Mouse (Mus musculus) kidney, embryonic 15.5 days (tissue): ENCODE measurements at regions not wholly inside any gene's neighbourhood (a gene's known extent, or its start where the extent isn't known, plus 50 kb on each side); places are given as distances from the start of the nearest gene placed in this dataset.

Source experiments
- ATAC-seq: fragments of 200-750 bp; cut with Nextera tagmentation; replicated peaks from 2 replicates; pipeline ENCODE4 v1.8.0; 2017; ENCODE audit warnings: moderate TSS enrichment; ENCODE audit not compliant: low FRiP score
- H3K27ac ChIP-seq: fragments of 300-500 bp; sonication (generic); 2 replicates; pipeline ENCODE4 v1.5.1; 2015; ENCODE audit warnings: mild to moderate bottlenecking, inconsistent platforms
- H3K27me3 ChIP-seq: fragments of 300-500 bp; sonication (generic); 2 replicates; pipeline ENCODE4 v1.6.1; 2015; ENCODE audit warnings: inconsistent platforms
- H3K36me3 ChIP-seq: fragments of 300-500 bp; sonication (generic); 2 replicates; pipeline ENCODE4 v1.6.1; 2015; ENCODE audit warnings: inconsistent platforms
- H3K4me1 ChIP-seq: fragments of 300-500 bp; sonication (generic); 2 replicates; pipeline ENCODE4 v1.6.1; 2015; ENCODE audit warnings: inconsistent platforms
- H3K4me2 ChIP-seq: fragments of 300-500 bp; sonication (generic); 2 replicates; pipeline ENCODE4 v1.6.1; 2015; ENCODE audit warnings: moderate library complexity, mild to moderate bottlenecking, inconsistent platforms
- H3K4me3 ChIP-seq: fragments of 300-500 bp; sonication (generic); replicated peaks from 2 replicates; pipeline ENCODE4 v1.5.1; 2015; ENCODE audit warnings: mild to moderate bottlenecking, inconsistent platforms
- H3K9ac ChIP-seq: fragments of 300-500 bp; sonication (generic); 2 replicates; pipeline ENCODE4 v1.6.1; 2015; ENCODE audit warnings: mild to moderate bottlenecking, inconsistent platforms
- H3K9me3 ChIP-seq: fragments of 300-500 bp; sonication (generic); replicated peaks from 2 replicates; pipeline ENCODE4 v1.6.1; 2016; ENCODE audit warnings: inconsistent platforms
- WGBS: fragments of 180-500 bp; shearing (Covaris S2); methylation state at CpG from one replicate; pipeline ENCODE4 v1.1.7; 2015; ENCODE audit warnings: mixed read lengths; 5-methylcytosine and 5-hydroxymethylcytosine counted together

GRCm38 (mm10) chr12:39751850-39752249 lies 286.0 kb downstream of the Arl4a start:
- no peaks in the 10 kb centered on the region for H3K36me3 ChIP-seq
- no peak overlapping the region for H3K4me2 ChIP-seq
- ATAC-seq = no peak
- H3K4me3 ChIP-seq = no peak overlapping the region
- no peak overlapping the region for H3K9ac ChIP-seq
- no peak overlapping the region for H3K27ac ChIP-seq
- no peaks in the 10 kb centered on the region for H3K9me3 ChIP-seq
- no peaks in the 10 kb centered on the region for H3K4me1 ChIP-seq
- no peaks in the 10 kb centered on the region for H3K27me3 ChIP-seq
- WGBS = 88% methylated on average over 5 of the region's 5 CpGs

DNA sequence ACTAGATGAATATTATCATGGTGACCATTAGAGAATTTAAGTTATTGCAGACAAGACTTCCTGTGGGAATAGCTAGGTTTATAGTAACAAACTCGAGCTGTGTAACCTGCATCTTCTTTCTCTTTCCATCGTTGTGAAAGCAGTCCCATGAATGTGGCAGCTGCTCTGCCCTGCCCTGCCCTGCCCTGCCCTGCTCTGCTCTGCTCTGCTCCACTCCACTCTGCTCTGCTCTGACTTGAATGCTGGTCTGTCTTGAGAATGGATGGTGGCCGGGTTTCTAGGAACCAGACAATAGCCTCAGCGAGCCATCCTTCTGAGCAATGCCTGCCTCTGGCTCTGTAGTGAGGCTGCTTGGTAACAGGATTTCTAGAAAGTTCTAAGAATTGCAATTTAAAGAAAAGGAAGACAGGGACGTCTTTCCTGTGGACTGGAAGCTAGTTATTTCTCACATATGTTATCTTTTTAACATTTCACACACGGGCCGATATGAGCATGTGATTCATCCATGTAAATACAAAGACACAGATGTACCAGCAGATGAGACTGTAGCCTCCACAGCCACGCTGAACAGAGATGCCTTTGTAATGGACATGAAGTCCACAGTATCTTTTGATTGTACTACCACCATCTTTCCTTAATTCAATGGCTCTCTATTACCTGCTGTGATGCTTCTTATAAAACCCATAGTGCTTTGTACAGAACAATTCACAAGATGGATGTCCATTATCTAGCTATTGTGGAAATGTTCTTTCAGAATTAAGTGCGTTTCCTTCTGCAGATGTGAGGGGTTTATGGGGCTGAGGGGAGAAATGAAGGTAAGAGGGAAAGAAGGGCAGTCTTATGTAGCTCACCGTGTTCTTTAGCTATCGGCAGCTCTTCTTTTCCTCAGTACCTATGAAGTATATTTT lies 295.4 kb downstream of the Arl4a start:
- 73% methylated on average over 11 of the region's 11 CpGs for WGBS
- Histone ChIP-seq H3K27ac (no peak overlapping the region), H3K4me1 (no peaks in the 10 kb centered on the region), H3K4me3 (no peak overlapping the region), H3K9ac (no peak overlapping the region), H3K36me3 (no peaks in the 10 kb centered on the region), H3K27me3 (no peaks in the 10 kb centered on the region), H3K4me2 (no peak overlapping the region), H3K9me3 (no peaks in the 10 kb centered on the region)
- ATAC-seq = no peak

GRCm38 (mm10) chr12:39741051-39741847 lies 296.6 kb downstream of the Arl4a start:
- Histone ChIP-seq H3K36me3 (no peaks in the 10 kb centered on the region), H3K4me2 (no peak overlapping the region), H3K4me3 (no peak overlapping the region), H3K27ac (no peak overlapping the region), H3K27me3 (no peaks in the 10 kb centered on the region), H3K9me3 (no peaks in the 10 kb centered on the region), H3K4me1 (no peaks in the 10 kb centered on the region), H3K9ac (no peak overlapping the region)
- WGBS = 29% methylated on average over 13 of the region's 13 CpGs
- ATAC-seq = no peak

- Histone ChIP-seq H3K27ac (no peak overlapping the region), H3K27me3 (no peaks in the 10 kb centered on the region), H3K9me3 (no peaks in the 10 kb centered on the region), H3K9ac (no peak overlapping the region), H3K4me3 (no peak overlapping the region), H3K36me3 (no peaks in the 10 kb centered on the region), H3K4me2 (no peak overlapping the region), H3K4me1 (no peaks in the 10 kb centered on the region)
- no peak for ATAC-seq
- 87% methylated on average over 3 of the region's 3 CpGs for WGBS
Observed at GRCm38 (mm10) chr12:39736966-39737365, 300.9 kb downstream of the Arl4a start.

DNA sequence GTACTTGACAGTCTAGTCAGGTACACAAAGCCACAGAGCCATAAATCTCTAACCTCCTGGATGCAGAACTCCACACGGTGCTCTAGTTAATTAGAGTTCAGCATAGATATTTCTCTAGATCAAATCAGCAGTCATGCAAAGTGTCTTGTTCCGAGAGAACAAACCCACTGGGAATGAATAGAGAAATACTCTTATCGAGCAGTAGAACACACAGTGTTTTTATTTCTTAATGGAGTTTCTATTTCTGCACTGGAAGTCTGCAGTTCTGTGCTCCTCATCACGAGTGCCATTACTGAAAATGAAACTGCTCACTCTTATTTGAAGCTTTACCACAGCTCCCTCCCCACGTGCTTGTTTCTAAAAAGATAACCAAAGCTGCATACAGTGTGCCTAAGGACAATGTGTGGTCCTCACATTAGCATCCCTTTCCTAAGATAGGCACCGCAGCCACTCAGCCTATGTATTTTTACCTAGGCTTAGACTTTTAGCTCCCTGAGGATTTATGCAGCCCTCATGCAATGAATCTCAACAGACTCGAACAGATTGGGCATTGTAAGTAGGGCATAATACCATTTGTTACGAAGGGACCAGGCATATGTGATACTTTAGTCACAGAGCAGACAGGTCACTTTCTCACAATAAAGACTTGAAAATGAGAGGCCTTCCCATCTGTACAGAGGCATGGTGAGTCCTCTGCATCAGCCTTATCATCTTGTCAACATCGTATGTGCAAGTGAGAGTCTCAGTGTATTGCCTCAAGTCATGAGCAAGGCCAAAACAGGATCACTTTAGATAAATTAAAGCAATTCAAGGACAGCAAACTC lies 301.5 kb downstream of the Arl4a start:
- no peak overlapping the region for H3K27ac ChIP-seq
- no peak for ATAC-seq
- H3K36me3 ChIP-seq = no peaks in the 10 kb centered on the region
- no peaks in the 10 kb centered on the region for H3K27me3 ChIP-seq
- WGBS = 71% methylated on average over 9 of the region's 9 CpGs
- H3K4me2 ChIP-seq = no peak overlapping the region
- no peaks in the 10 kb centered on the region for H3K9me3 ChIP-seq
- H3K4me3 ChIP-seq = no peak overlapping the region
- no peak overlapping the region for H3K9ac ChIP-seq
- H3K4me1 ChIP-seq = no peaks in the 10 kb centered on the region

- H3K4me1 ChIP-seq = no peaks in the 10 kb centered on the region
- no peak overlapping the region for H3K4me3 ChIP-seq
- WGBS = 72% methylated on average over 2 of the region's 2 CpGs
- H3K27me3 ChIP-seq = no peaks in the 10 kb centered on the region
- H3K4me2 ChIP-seq = no peak overlapping the region
- no peaks in the 10 kb centered on the region for H3K9me3 ChIP-seq
- H3K36me3 ChIP-seq = no peaks in the 10 kb centered on the region
- H3K27ac ChIP-seq = no peak overlapping the region
- no peak for ATAC-seq
- H3K9ac ChIP-seq = no peak overlapping the region
Observed at GRCm38 (mm10) chr12:39734176-39734575, 303.6 kb downstream of the Arl4a start.

DNA sequence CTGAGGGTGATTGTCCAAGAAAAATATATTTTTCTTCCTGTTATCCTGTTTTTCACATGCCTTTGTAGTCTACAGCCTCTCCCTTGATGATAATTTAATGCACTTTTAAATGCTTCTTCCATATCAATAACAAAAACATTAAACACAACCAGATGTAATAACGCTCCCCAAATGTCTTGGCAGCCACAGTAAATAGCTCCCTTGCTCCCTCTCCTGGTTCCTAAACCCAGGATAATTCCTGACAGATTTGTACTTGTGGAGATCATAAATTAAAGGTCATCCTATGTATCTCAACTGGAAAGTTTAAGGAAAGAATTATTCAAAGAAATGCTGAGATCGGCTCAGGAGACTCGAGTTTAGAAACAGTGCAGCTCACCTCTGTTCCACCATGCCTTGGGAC lies 306.6 kb downstream of the Arl4a start:
- Histone ChIP-seq H3K27ac (no peak overlapping the region), H3K4me2 (no peak overlapping the region), H3K27me3 (no peaks in the 10 kb centered on the region), H3K4me1 (no peaks in the 10 kb centered on the region), H3K9ac (no peak overlapping the region), H3K36me3 (no peaks in the 10 kb centered on the region), H3K4me3 (no peak overlapping the region), H3K9me3 (no peaks in the 10 kb centered on the region)
- WGBS = 66% methylated on average over 3 of the region's 3 CpGs
- ATAC-seq = no peak

DNA sequence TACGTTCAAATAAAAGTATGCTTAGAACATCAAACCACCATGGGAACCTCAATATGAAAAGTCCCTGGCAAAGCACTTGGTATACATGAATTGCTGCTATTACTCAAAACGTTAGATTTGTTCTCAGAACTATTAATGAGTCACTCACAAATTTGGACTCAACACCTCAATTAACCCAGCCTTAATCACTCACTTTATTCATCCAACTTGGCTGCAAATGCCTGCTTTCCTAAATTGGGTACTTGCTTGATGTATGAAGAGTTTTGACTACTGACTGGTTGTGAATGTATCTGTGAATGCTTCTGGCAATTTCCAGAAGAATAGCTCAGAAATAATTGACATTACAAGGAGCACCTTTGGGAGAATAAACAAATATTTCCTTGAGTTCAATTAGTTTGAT lies 308.6 kb downstream of the Arl4a start:
- no peak overlapping the region for H3K4me2 ChIP-seq
- H3K27ac ChIP-seq = no peak overlapping the region
- H3K36me3 ChIP-seq = no peaks in the 10 kb centered on the region
- no peaks in the 10 kb centered on the region for H3K4me1 ChIP-seq
- no peak overlapping the region for H3K4me3 ChIP-seq
- 80% methylated on average over 2 of the region's 2 CpGs for WGBS
- no peaks in the 10 kb centered on the region for H3K9me3 ChIP-seq
- no peak overlapping the region for H3K9ac ChIP-seq
- no peaks in the 10 kb centered on the region for H3K27me3 ChIP-seq
- ATAC-seq = no peak

GRCm38 (mm10) chr12:39724172-39724571 lies 313.7 kb downstream of the Arl4a start:
- H3K9ac ChIP-seq = no peak overlapping the region
- no peak overlapping the region for H3K27ac ChIP-seq
- no peak overlapping the region for H3K4me3 ChIP-seq
- no peaks in the 10 kb centered on the region for H3K36me3 ChIP-seq
- H3K4me1 ChIP-seq = no peaks in the 10 kb centered on the region
- H3K4me2 ChIP-seq = no peak overlapping the region
- WGBS = 92% methylated on average over 2 of the region's 2 CpGs
- ATAC-seq = no peak
- H3K9me3 ChIP-seq = no peaks in the 10 kb centered on the region
- no peaks in the 10 kb centered on the region for H3K27me3 ChIP-seq

GRCm38 (mm10) chr12:39715120-39715519 lies 322.7 kb downstream of the Arl4a start:
- Histone ChIP-seq H3K4me1 (no peaks in the 10 kb centered on the region), H3K9me3 (no peaks in the 10 kb centered on the region), H3K36me3 (no peaks in the 10 kb centered on the region), H3K4me3 (no peak overlapping the region), H3K27me3 (no peaks in the 10 kb centered on the region), H3K4me2 (no peak overlapping the region), H3K9ac (no peak overlapping the region), H3K27ac (no peak overlapping the region)
- no peak for ATAC-seq
- 62% methylated on average over 4 of the region's 4 CpGs for WGBS

DNA sequence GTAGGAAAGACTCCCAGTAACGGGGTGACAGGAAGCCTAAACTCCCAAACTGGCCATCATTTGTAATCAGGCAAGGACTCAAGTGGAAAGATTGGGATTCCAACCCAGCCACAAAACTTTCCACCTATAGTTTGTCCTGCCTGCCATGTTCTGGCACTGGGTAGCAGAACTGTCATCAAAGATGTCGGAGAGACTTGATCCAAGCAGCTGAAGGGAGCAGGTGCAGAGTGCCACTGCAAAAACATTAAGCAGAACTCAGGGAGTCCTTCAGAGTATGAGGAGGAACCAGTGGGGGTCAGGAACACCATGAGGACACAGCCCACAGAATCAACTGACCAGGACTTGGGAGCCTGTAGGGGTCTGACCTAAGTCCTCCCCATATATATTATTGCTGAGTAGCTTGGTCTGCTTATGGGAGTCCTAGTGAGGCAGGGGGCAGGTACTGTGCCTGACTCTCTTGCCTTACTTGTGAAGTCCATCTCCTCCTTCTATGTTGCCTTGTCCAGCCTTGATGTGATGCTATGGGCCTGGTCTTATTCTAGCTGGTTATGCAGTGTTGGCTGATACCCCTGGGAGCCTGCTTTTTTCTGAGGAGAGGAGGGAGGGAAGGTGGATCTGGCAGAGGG lies 323.5 kb downstream of the Arl4a start:
- no peak for ATAC-seq
- WGBS = 77% methylated on average over 2 of the region's 2 CpGs
- H3K4me3 ChIP-seq = no peak overlapping the region

More for the DNA sequence above, 323.5 kb downstream of the Arl4a start:
- Histone ChIP-seq H3K36me3 (no peaks in the 10 kb centered on the region), H3K27me3 (no peaks in the 10 kb centered on the region), H3K4me2 (no peak overlapping the region), H3K9me3 (no peaks in the 10 kb centered on the region), H3K27ac (no peak overlapping the region), H3K4me1 (no peaks in the 10 kb centered on the region), H3K9ac (no peak overlapping the region)
